Mouse (Mus musculus): Measurements from ENCODE around the gene Col4a2.

DNA sequence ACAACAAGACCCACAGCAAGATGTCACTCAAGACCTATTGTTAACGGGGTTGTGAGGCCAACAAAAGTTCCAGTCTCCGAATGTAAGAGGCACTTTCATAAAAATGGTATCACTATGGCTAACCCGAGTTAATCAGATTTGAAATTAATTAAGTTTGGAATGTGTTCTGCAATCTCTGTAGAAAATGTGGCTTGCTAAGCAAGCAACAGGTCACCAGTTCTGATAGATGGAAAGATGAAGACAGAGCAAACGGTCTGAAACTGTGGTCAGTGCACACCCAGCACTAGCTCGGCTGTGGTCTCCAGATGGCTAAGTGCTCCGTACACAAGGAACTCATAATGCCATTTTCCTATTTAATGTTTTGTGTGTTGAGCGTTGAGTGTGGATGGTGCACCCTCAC lies 158.1 kb downstream of the Col4a2 start:
- no peak for TF ChIP-seq CTCF (IDR thresholded peaks at IDR 0.05)
- TF ChIP-seq EP300 (IDR thresholded peaks at IDR 0.05): no peak
